Mouse (Mus musculus): Measurements from ENCODE around the gene Synj2.

GRCm38 (mm10) chr17:6020636-6021035 lies 79.6 kb downstream of the Synj2 start:
- TF ChIP-seq CTCF (IDR thresholded peaks at IDR 0.05; ENCODE audit: control insufficient read depth, insufficient read depth, low read length): no peak
- no peak for TF ChIP-seq POLR2A (IDR thresholded peaks at IDR 0.05; ENCODE audit: borderline replicate concordance, control insufficient read depth, low read depth, low read length)

Data from bone marrow, adult 2 months (tissue).